Mouse (Mus musculus) lung, postnatal 10 days (tissue): Measurements from ENCODE around the gene Relb.
"Not testable (repeated sequence)": the region's sequence is repeated elsewhere in the genome, so short reads cannot be mapped to it uniquely, and the experiment has no call there.

ENCODE experiments used
- DNase-seq: peaks from one replicate; pipeline ENCODE4 v3.0.0; 2021

Relb gene

GRCm38 (mm10) chr7:19628536-19629360, 490 bp downstream of the Relb start:
- DNase-seq = peak; percentile 100

GRCm38 (mm10) chr7:19628192-19628535, 1.1 kb downstream of the Relb start:
- DNase-seq = no peak

GRCm38 (mm10) chr7:19627721-19628120, 1.5 kb downstream of the Relb start:
- no peak for DNase-seq

GRCm38 (mm10) chr7:19623433-19623832, 5.8 kb downstream of the Relb start:
- DNase-seq = no peak

- no peak for DNase-seq
These were observed 7.0 kb downstream of the Relb start for GRCm38 (mm10) chr7:19622241-19622640.

GRCm38 (mm10) chr7:19620811-19621210, 8.4 kb downstream of the Relb start:
- no peak for DNase-seq

- DNase-seq = peak; percentile 89
These were observed 10.0 kb downstream of the Relb start for GRCm38 (mm10) chr7:19619004-19619801.

- no peak for DNase-seq
These were observed 14.1 kb downstream of the Relb start for GRCm38 (mm10) chr7:19615036-19615577.

GRCm38 (mm10) chr7:19610969-19611368, 18.3 kb downstream of the Relb start:
- no peak for DNase-seq

GRCm38 (mm10) chr7:19609641-19610332, 19.5 kb downstream of the Relb start:
- DNase-seq = no peak

- no peak for DNase-seq
These were observed 21.9 kb downstream of the Relb start for GRCm38 (mm10) chr7:19607291-19607690.

- DNase-seq = not testable (repeated sequence)
These were observed 24.5 kb downstream of the Relb start for GRCm38 (mm10) chr7:19604606-19605214.

- peak; percentile 99 for DNase-seq
These were observed 25.2 kb downstream of the Relb start, which contains the start of gene Clasrp for GRCm38 (mm10) chr7:19603849-19604605. Clasrp (minus strand) TSS chr7:19604486.

GRCm38 (mm10) chr7:19603055-19603454, 26.2 kb downstream of the Relb start:
- DNase-seq = no peak

- DNase-seq = no peak
These were observed 28.7 kb downstream of the Relb start for GRCm38 (mm10) chr7:19600562-19600961.

GRCm38 (mm10) chr7:19593061-19593730, 36.0 kb downstream of the Relb start:
- DNase-seq = no peak

- DNase-seq = peak; percentile 89
These were observed 39.3 kb downstream of the Relb start for GRCm38 (mm10) chr7:19589917-19590316.

GRCm38 (mm10) chr7:19589207-19589606, 40.0 kb downstream of the Relb start:
- peak; percentile 67 for DNase-seq

GRCm38 (mm10) chr7:19586269-19586668, 43.0 kb downstream of the Relb start:
- no peak for DNase-seq

GRCm38 (mm10) chr7:19580634-19581033, 48.6 kb downstream of the Relb start:
- DNase-seq = peak; percentile 72

GRCm38 (mm10) chr7:19579751-19580150, 49.5 kb downstream of the Relb start:
- no peak for DNase-seq
